In the genomic region with DNA sequence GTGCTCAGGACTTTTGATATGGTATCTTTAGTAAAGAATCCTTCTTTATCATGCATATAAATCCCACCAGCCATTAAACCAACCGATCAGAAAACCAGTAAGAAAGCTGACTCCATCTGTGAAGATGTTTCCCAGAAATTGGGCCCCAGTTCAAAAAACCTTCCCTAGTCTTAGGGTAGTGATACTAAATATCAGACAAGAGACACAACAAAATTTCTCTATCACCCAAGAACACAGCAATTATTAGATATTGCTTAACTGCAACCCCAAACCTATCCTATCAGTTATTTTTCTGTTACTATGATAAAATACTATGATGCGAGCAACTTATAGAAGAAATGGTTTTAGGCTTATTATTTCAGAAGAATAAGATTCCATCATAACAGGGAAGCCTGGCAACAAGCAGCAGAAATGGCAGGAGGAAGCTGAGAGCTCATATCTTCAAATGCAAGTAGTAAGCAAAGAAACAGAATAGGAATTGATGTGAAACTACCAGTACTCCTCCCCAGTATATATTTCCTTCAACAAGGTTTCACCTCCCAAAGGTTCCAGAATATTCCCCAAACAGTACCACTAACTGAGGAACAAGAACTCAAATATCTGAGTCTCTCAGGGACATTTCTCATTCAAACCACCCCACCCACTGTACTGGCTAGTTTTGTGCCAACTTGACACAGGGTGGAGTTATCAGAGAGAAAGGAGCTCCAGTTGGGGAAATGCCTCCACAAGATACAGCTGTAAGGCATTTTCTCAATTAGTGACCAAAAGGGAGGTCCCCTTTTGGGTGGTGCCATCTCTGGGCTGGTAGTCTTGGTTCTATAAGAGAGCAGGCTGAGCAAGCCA, we compare ENCODE assay signal across 25 mouse cellular contexts.
DNase-seq lines count a peak whose midpoint lies in the region; ATAC-seq and TF ChIP-seq lines count a peak whose summit lies in the region.
"Had no signal": no experiment of that assay in that cellular context is flagged by ENCODE, and none has a peak within 500 bp of the region (broad histone marks: within the 10 kb centered on the region; RNA-seq: fewer than 3 reads in every experiment).

No protein-coding gene starts in this region.

- H3K4me2 ChIP-seq in liver, embryonic 12.5 days: no peak overlapping the region
- no peak overlapping the region for H3K4me2 ChIP-seq in liver, postnatal 0 days (ENCODE audit: low read depth, low read length)
- H3K4me2 ChIP-seq: forebrain, embryonic 12.5 days; forebrain, embryonic 15.5 days; heart, embryonic 13.5 days; hindbrain, embryonic 14.5 days had no signal

- H3K9ac ChIP-seq in liver, embryonic 12.5 days: no peak overlapping the region
- H3K9ac ChIP-seq in liver, postnatal 0 days (replicated peaks): no peak overlapping the region
- H3K9ac ChIP-seq: forebrain, embryonic 12.5 days; forebrain, embryonic 15.5 days; heart, embryonic 13.5 days; hindbrain, embryonic 14.5 days had no signal

- no peaks in the 10 kb centered on the region for H3K36me3 ChIP-seq in liver, embryonic 12.5 days
- H3K36me3 ChIP-seq in liver, postnatal 0 days (replicated peaks; ENCODE audit: insufficient read depth, low read length): no peaks in the 10 kb centered on the region
- H3K36me3 ChIP-seq: forebrain, embryonic 12.5 days; forebrain, embryonic 15.5 days; G1E; heart, embryonic 10.5 days; heart, embryonic 13.5 days had no signal

- no peaks in the 10 kb centered on the region for H3K4me1 ChIP-seq in liver, embryonic 12.5 days
- H3K4me1 ChIP-seq in liver, postnatal 0 days (ENCODE audit: insufficient read depth): no peaks in the 10 kb centered on the region
- H3K4me1 ChIP-seq: forebrain, embryonic 12.5 days; forebrain, embryonic 15.5 days; heart, embryonic 10.5 days; heart, embryonic 13.5 days had no signal

- H3K27me3 ChIP-seq in liver, embryonic 12.5 days (replicated peaks): no peaks in the 10 kb centered on the region
- H3K27me3 ChIP-seq in liver, postnatal 0 days (ENCODE audit: insufficient read depth, low read length): no peaks in the 10 kb centered on the region
- H3K27me3 ChIP-seq: CH12.LX; forebrain, embryonic 12.5 days; forebrain, embryonic 15.5 days; heart, embryonic 13.5 days had no signal

- H3K27ac ChIP-seq in liver, embryonic 12.5 days: no peak overlapping the region
- no peak overlapping the region for H3K27ac ChIP-seq in liver, postnatal 0 days (ENCODE audit: low read depth)
- H3K27ac ChIP-seq: forebrain, embryonic 12.5 days; forebrain, embryonic 15.5 days; heart, adult 2 months; heart, embryonic 10.5 days; heart, embryonic 13.5 days; hindbrain, embryonic 14.5 days; hindbrain, postnatal 0 days had no signal

- 59% methylated on average over 2 of the region's 2 CpGs for WGBS in liver, embryonic 12.5 days (ENCODE audit: insufficient replicate concordance)
- WGBS in liver, postnatal 0 days (ENCODE audit: insufficient replicate concordance): 66% methylated on average over 2 of the region's 2 CpGs

- no peaks in the 10 kb centered on the region for H3K9me3 ChIP-seq in liver, embryonic 12.5 days (replicated peaks)
- no peaks in the 10 kb centered on the region for H3K9me3 ChIP-seq in liver, postnatal 0 days (ENCODE audit: low read length)
- H3K9me3 ChIP-seq: forebrain, embryonic 12.5 days; forebrain, embryonic 15.5 days; G1E; heart, embryonic 10.5 days; heart, embryonic 13.5 days had no signal

- H3K4me3 ChIP-seq in liver, embryonic 12.5 days: no peak overlapping the region
- no peak overlapping the region for H3K4me3 ChIP-seq in liver, postnatal 0 days (ENCODE audit: low read depth, low read length)
- H3K4me3 ChIP-seq: forebrain, embryonic 12.5 days; forebrain, embryonic 15.5 days; heart, adult 2 months; heart, embryonic 10.5 days; heart, embryonic 13.5 days had no signal

- DNase-seq in liver: no peak
- DNase-seq in liver, postnatal 0 days: no peak
- no peak for DNase-seq in B cell, adult 2 months
- DNase-seq in left cerebral cortex, adult 18-20 months (ENCODE audit: low spot score in 2 of 2): no peak
- no peak for DNase-seq in cerebellum, adult 9-11 months
- DNase-seq: adrenal gland, adult 8-10 months; adrenal gland, postnatal 25 days; cerebellum, adult 11-12 months; cerebellum, adult 8-10 months; cerebellum, postnatal 14 days; gastrocnemius, postnatal 10 days; gastrocnemius, postnatal 36 days; heart, adult 2 months; heart, postnatal 14 days; heart, postnatal 4 days had no signal

- 0 out of 2 replicates have a peak, but pooled peaks have one; percentile 27 for ATAC-seq in liver, embryonic 12.5 days
- ATAC-seq in erythroid progenitor cell, adult 5-6 weeks (replicated peaks; ENCODE audit: low FRiP score, poor library complexity, severe bottlenecking): peak; percentile 85
- peak; percentile 47; the same call in 1 of the 2 replicates for ATAC-seq in liver, postnatal 0 days
- ATAC-seq: forebrain, embryonic 15.5 days; hindbrain, postnatal 0 days had no signal

- TF ChIP-seq CTCF in liver, postnatal 0 days (IDR thresholded peaks at IDR 0.05; ENCODE audit: low read depth): no peak

- TF ChIP-seq EP300 in liver, postnatal 0 days (IDR thresholded peaks at IDR 0.05; ENCODE audit: low read depth): no peak

Comparison
In these comparisons a context has a peak if more than half of its experiments do, and no peak if none do; other contexts are left out.
1. ATAC-seq: peak in every context shown above with its lines; median percentile 85 in erythroid progenitor cell, adult 5-6 weeks; 47 in liver, postnatal 0 days; 27 in liver, embryonic 12.5 days.